Mouse (Mus musculus) testis, postnatal 10 days (tissue): ENCODE measurements at regions not wholly inside any gene's neighbourhood (a gene's known extent, or its start where the extent isn't known, plus 50 kb on each side); places are given as distances from the start of the nearest gene placed in this dataset.

ENCODE experiments used
- DNase-seq: peaks from one replicate; pipeline ENCODE4 v3.0.0; 2021; ENCODE audit warnings: low spot score

GRCm38 (mm10) chr4:137101169-137101568 is 52.6 kb upstream of the Zbtb40 start:
- DNase-seq = no peak

- DNase-seq = no peak
Observed at GRCm38 (mm10) chr4:137100756-137101155, 52.2 kb upstream of the Zbtb40 start.
